Mouse (Mus musculus): Measurements from ENCODE around the gene Mpz.

DNA sequence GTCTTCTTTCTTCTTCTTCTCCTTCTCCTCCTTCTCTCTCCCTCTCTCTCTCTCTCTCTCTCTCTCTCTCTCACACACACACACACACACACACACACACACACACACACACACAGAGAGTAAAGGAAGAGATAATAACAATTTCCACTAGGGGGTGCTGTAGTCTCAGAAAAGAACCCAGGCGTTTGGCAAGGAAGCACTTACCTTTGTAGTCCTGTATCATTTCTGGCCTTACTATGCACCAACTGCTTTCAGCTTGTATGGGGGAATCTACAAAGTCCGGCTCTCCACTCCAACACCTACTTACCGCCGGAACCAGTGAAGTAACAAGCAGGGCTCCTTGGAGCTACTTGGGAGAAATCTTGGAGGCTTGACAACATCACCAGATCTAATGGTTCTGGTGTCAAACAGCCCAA lies 32.2 kb upstream of the Mpz start:
- no peak for TF ChIP-seq POLR2A (IDR thresholded peaks at IDR 0.05; ENCODE audit: low read depth, low read length)
- no peak for TF ChIP-seq CTCF (IDR thresholded peaks at IDR 0.05; ENCODE audit: extremely low read depth, insufficient read depth, insufficient read length, insufficient replicate concordance)
